Mouse (Mus musculus) cerebellum, adult 2 months (tissue): ENCODE results near the gene Rreb1. TPM values are rescaled to one million over a fixed set of nuclear protein-coding genes. Genes with fewer than 3 reads are reported as not detected.

Experiments used
- DNase-seq, 2 experiments: peaks; one replicate each; pipeline ENCODE4 v3.0.0; 2021
- H3K27ac ChIP-seq: fragments of 200-500 bp; 2 replicates; pipeline ENCODE4 v1.5.1; 2012; ENCODE audit warnings: low read length, control low read depth, inconsistent platforms; ENCODE audit not compliant: insufficient read depth
- H3K27me3 ChIP-seq: fragments of 200-500 bp; 2 replicates; pipeline ENCODE4 v1.6.1; 2012; ENCODE audit warnings: inconsistent platforms, mild to moderate bottlenecking, low read length, moderate library complexity; ENCODE audit not compliant: control insufficient read depth, insufficient read depth
- H3K4me1 ChIP-seq: fragments of 200-500 bp; 2 replicates; pipeline ENCODE4 v1.6.1; 2011; ENCODE audit warnings: low read length; ENCODE audit not compliant: control insufficient read depth, insufficient read depth
- H3K4me3 ChIP-seq: fragments of 200-500 bp; replicated peaks from 2 replicates; pipeline ENCODE3; 2011; ENCODE audit warnings: mild to moderate bottlenecking, low read depth, low read length, control low read depth; ENCODE audit not compliant: insufficient read depth
- CTCF ChIP-seq: fragments of 200-500 bp; IDR thresholded peaks from 2 replicates; pipeline ENCODE4 v1.5.1; 2011; ENCODE audit warnings: low read depth, mild to moderate bottlenecking, control low read depth, low read length, moderate library complexity, borderline replicate concordance; ENCODE audit not compliant: insufficient read depth
- POLR2A ChIP-seq: fragments of 200-500 bp; IDR thresholded peaks from 2 replicates; pipeline ENCODE4 v1.6.1; 2011; ENCODE audit warnings: low read length, control low read depth, borderline replicate concordance; ENCODE audit not compliant: insufficient read depth
- WGBS: fragments of 180-500 bp; shearing (Covaris S2); methylation state at CpG from one replicate; pipeline ENCODE4 v1.1.7; 2018; 5-methylcytosine and 5-hydroxymethylcytosine counted together
- polyA plus RNA-seq: library from polyadenylated mRNA; depleted of rRNA; stranded (reverse); fragments of >200 nt; gene quantifications from 2 replicates; pipeline ENCODE4 v1.2.3, GENCODE M21; 2012

Gene Rreb1
- polyA plus RNA-seq, 1 experiment, result 39.2 TPM

- no peak for DNase-seq
These were observed 28.7 kb upstream of the Rreb1 start for GRCm38 (mm10) chr13:37749485-37749884.

GRCm38 (mm10) chr13:37751154-37751950, 26.8 kb upstream of the Rreb1 start:
- Histone ChIP-seq H3K4me3 (no peak overlapping the region), H3K27ac (no peak overlapping the region), H3K27me3 (no peaks in the 10 kb centered on the region), H3K4me1 (no peaks in the 10 kb centered on the region)
- TF ChIP-seq POLR2A, result no peak
- no peak for TF ChIP-seq CTCF
- no peak for DNase-seq
- 56% methylated on average over 9 of the region's 9 CpGs for WGBS

More at GRCm38 (mm10) chr13:37749485-37749884, 28.7 kb upstream of the Rreb1 start:
- TF ChIP-seq CTCF (no peak), POLR2A (no peak)
- no peaks in the 10 kb centered on the region for H3K4me1 ChIP-seq
- H3K27ac ChIP-seq, result no peak overlapping the region
- no peaks in the 10 kb centered on the region for H3K27me3 ChIP-seq
- 19% methylated on average over 3 of the region's 3 CpGs for WGBS
- no peak overlapping the region for H3K4me3 ChIP-seq

GRCm38 (mm10) chr13:37759341-37760012, 18.7 kb upstream of the Rreb1 start:
- Histone ChIP-seq H3K4me3 (no peak overlapping the region), H3K27me3 (no peaks in the 10 kb centered on the region), H3K27ac (no peak overlapping the region), H3K4me1 (no peaks in the 10 kb centered on the region)
- WGBS, result 88% methylated on average over 10 of the region's 10 CpGs
- no peak for DNase-seq
- TF ChIP-seq POLR2A (no peak), CTCF (no peak)

GRCm38 (mm10) chr13:37760013-37760342, 18.2 kb upstream of the Rreb1 start:
- Histone ChIP-seq H3K4me3 (no peak overlapping the region), H3K4me1 (no peaks in the 10 kb centered on the region), H3K27ac (no peak overlapping the region), H3K27me3 (no peaks in the 10 kb centered on the region)
- TF ChIP-seq CTCF (no peak), POLR2A (no peak)
- no peak for DNase-seq
- WGBS, result 38% methylated on average over 3 of the region's 3 CpGs

- no peak overlapping the region for H3K27ac ChIP-seq
- TF ChIP-seq POLR2A (no peak), CTCF (no peak)
- 86% methylated on average over 3 of the region's 3 CpGs for WGBS
- no peaks in the 10 kb centered on the region for H3K4me1 ChIP-seq
- H3K4me3 ChIP-seq, result no peak overlapping the region
- H3K27me3 ChIP-seq, result no peaks in the 10 kb centered on the region
- DNase-seq, result no peak
These were observed 17.8 kb upstream of the Rreb1 start for GRCm38 (mm10) chr13:37760373-37760772.

GRCm38 (mm10) chr13:37760957-37761941, 17.0 kb upstream of the Rreb1 start:
- no peak for DNase-seq
- Histone ChIP-seq H3K27me3 (no peaks in the 10 kb centered on the region), H3K4me3 (no peak overlapping the region), H3K4me1 (no peaks in the 10 kb centered on the region), H3K27ac (no peak overlapping the region)
- WGBS, result 27% methylated on average over 23 of the region's 23 CpGs
- TF ChIP-seq POLR2A (no peak), CTCF (no peak)

GRCm38 (mm10) chr13:37763800-37764407, 14.3 kb upstream of the Rreb1 start:
- H3K4me3 ChIP-seq, result no peak overlapping the region
- no peak overlapping the region for H3K27ac ChIP-seq
- H3K4me1 ChIP-seq, result no peaks in the 10 kb centered on the region
- no peaks in the 10 kb centered on the region for H3K27me3 ChIP-seq
- TF ChIP-seq CTCF (no peak), POLR2A (no peak)
- 28% methylated on average over 9 of the region's 9 CpGs for WGBS
- DNase-seq, result no peak
